Mouse (Mus musculus) liver, embryonic 15.5 days (tissue): ENCODE data around the gene Zfpm1. TPM values are rescaled to one million over a fixed set of nuclear protein-coding genes. Genes with fewer than 3 reads are reported as not detected.

Experiments
- ATAC-seq: fragments of 200-750 bp; cut with Nextera tagmentation; 2 replicates; pipeline ENCODE4 v1.8.0; 2017; ENCODE audit warnings: moderate number of reproducible peaks, mild to moderate bottlenecking, moderate library complexity; ENCODE audit not compliant: insufficient read depth
- H3K27ac ChIP-seq: fragments of 300-500 bp; sonication (generic); replicated peaks from 2 replicates; pipeline ENCODE4 v1.5.1; 2015; ENCODE audit warnings: mild to moderate bottlenecking, inconsistent platforms
- H3K27me3 ChIP-seq: fragments of 300-500 bp; sonication (generic); 2 replicates; pipeline ENCODE4 v1.6.1; 2015; ENCODE audit warnings: mild to moderate bottlenecking, inconsistent platforms
- H3K36me3 ChIP-seq: fragments of 300-500 bp; sonication (generic); replicated peaks from 2 replicates; pipeline ENCODE4 v1.6.1; 2015; ENCODE audit warnings: moderate library complexity, mild to moderate bottlenecking, inconsistent platforms
- H3K4me1 ChIP-seq: fragments of 300-500 bp; sonication (generic); replicated peaks from 2 replicates; pipeline ENCODE4 v1.6.1; 2015; ENCODE audit warnings: inconsistent platforms
- H3K4me2 ChIP-seq: fragments of 300-500 bp; sonication (generic); 2 replicates; pipeline ENCODE4 v1.6.1; 2015; ENCODE audit warnings: moderate library complexity, mild to moderate bottlenecking, inconsistent platforms
- H3K4me3 ChIP-seq: fragments of 300-500 bp; sonication (generic); replicated peaks from 2 replicates; pipeline ENCODE4 v1.5.1; 2015; ENCODE audit warnings: mild to moderate bottlenecking, inconsistent platforms
- H3K9ac ChIP-seq: fragments of 300-500 bp; sonication (generic); 2 replicates; pipeline ENCODE4 v1.6.1; 2015; ENCODE audit warnings: moderate library complexity, mild to moderate bottlenecking, inconsistent platforms
- H3K9me3 ChIP-seq: fragments of 300-500 bp; sonication (generic); replicated peaks from 2 replicates; pipeline ENCODE4 v1.6.1; 2016; ENCODE audit warnings: inconsistent platforms
- WGBS: fragments of 180-500 bp; shearing (Covaris S2); methylation state at CpG from one replicate; pipeline ENCODE4 v1.1.7; 2015; ENCODE audit warnings: mixed read lengths; ENCODE audit not compliant: insufficient replicate concordance; 5-methylcytosine and 5-hydroxymethylcytosine counted together
- polyA plus RNA-seq: library from polyadenylated mRNA; unstranded; fragments of >200 nt; fragmentation: Nextera tagmentation; extraction: Ambion mirVana; gene quantifications from 2 replicates; pipeline ENCODE4 v1.2.1, GENCODE M21; 2015

Zfpm1 gene
- polyA plus RNA-seq, 1 experiment from 2014 or later = 12.0 TPM

GRCm38 (mm10) chr8:122347811-122348552 lies 66.0 kb downstream of the Zfpm1 start:
- H3K9me3 ChIP-seq = no peaks in the 10 kb centered on the region
- H3K4me2 ChIP-seq = no peak overlapping the region
- H3K4me1 ChIP-seq = peaks cover 70% of the 10 kb centered on the region
- no peak overlapping the region for H3K4me3 ChIP-seq
- no peaks in the 10 kb centered on the region for H3K36me3 ChIP-seq
- ATAC-seq = no peak
- WGBS = 70% methylated on average over 5 of the region's 5 CpGs
- H3K9ac ChIP-seq = no peak overlapping the region
- no peak overlapping the region for H3K27ac ChIP-seq
- peaks cover 13% of the 10 kb centered on the region for H3K27me3 ChIP-seq

GRCm38 (mm10) chr8:122349357-122350297 lies 67.7 kb downstream of the Zfpm1 start:
- ATAC-seq = peak; percentile 82
- no peaks in the 10 kb centered on the region for H3K9me3 ChIP-seq
- 7% methylated on average over 15 of the region's 15 CpGs for WGBS
- H3K27me3 ChIP-seq = peaks cover 16% of the 10 kb centered on the region
- peaks cover 54% of the 10 kb centered on the region for H3K4me1 ChIP-seq
- H3K4me3 ChIP-seq = no peak overlapping the region
- peak overlapping the region; percentile 35 for H3K9ac ChIP-seq
- H3K27ac ChIP-seq = peak overlapping the region; percentile 72
- H3K36me3 ChIP-seq = no peaks in the 10 kb centered on the region
- peak overlapping the region; percentile 56 for H3K4me2 ChIP-seq

- ATAC-seq = no peak
- Histone ChIP-seq H3K36me3 (no peaks in the 10 kb centered on the region), H3K4me3 (no peak overlapping the region), H3K27ac (peak overlapping the region; percentile 72; the same call in 1 of the 2 replicates), H3K4me2 (peak overlapping the region; percentile 56), H3K9me3 (no peaks in the 10 kb centered on the region), H3K27me3 (peaks cover 21% of the 10 kb centered on the region), H3K9ac (no peak overlapping the region), H3K4me1 (peaks cover 45% of the 10 kb centered on the region)
- WGBS = 45% methylated on average over 11 of the region's 11 CpGs
Observed at GRCm38 (mm10) chr8:122350309-122351089, 68.6 kb downstream of the Zfpm1 start.

GRCm38 (mm10) chr8:122354157-122354556 lies 72.2 kb downstream of the Zfpm1 start:
- ATAC-seq = no peak
- Histone ChIP-seq H3K4me3 (no peak overlapping the region), H3K9me3 (no peaks in the 10 kb centered on the region), H3K36me3 (no peaks in the 10 kb centered on the region), H3K4me2 (no peak overlapping the region), H3K27me3 (peaks cover 54% of the 10 kb centered on the region), H3K27ac (no peak overlapping the region), H3K4me1 (peaks cover 23% of the 10 kb centered on the region), H3K9ac (no peak overlapping the region)
- WGBS = 86% methylated on average over 8 of the region's 8 CpGs

- Histone ChIP-seq H3K27me3 (peaks cover 56% of the 10 kb centered on the region), H3K27ac (no peak overlapping the region), H3K4me1 (peaks cover 6% of the 10 kb centered on the region), H3K36me3 (no peaks in the 10 kb centered on the region), H3K9ac (no peak overlapping the region), H3K9me3 (no peaks in the 10 kb centered on the region), H3K4me3 (no peak overlapping the region), H3K4me2 (no peak overlapping the region)
- no peak for ATAC-seq
- 56% methylated on average over 9 of the region's 9 CpGs for WGBS
Observed at GRCm38 (mm10) chr8:122355642-122356606, 74.0 kb downstream of the Zfpm1 start.

GRCm38 (mm10) chr8:122357202-122357601 lies 75.3 kb downstream of the Zfpm1 start:
- no peaks in the 10 kb centered on the region for H3K9me3 ChIP-seq
- WGBS = 68% methylated on average over 11 of the region's 11 CpGs
- peaks cover 2% of the 10 kb centered on the region for H3K4me1 ChIP-seq
- H3K27ac ChIP-seq = no peak overlapping the region
- H3K4me2 ChIP-seq = no peak overlapping the region
- H3K27me3 ChIP-seq = peaks cover 59% of the 10 kb centered on the region
- no peak overlapping the region for H3K9ac ChIP-seq
- no peaks in the 10 kb centered on the region for H3K36me3 ChIP-seq
- H3K4me3 ChIP-seq = no peak overlapping the region
- ATAC-seq = no peak

GRCm38 (mm10) chr8:122357641-122358040 lies 75.7 kb downstream of the Zfpm1 start:
- Histone ChIP-seq H3K4me1 (no peaks in the 10 kb centered on the region), H3K36me3 (no peaks in the 10 kb centered on the region), H3K9me3 (no peaks in the 10 kb centered on the region), H3K27me3 (peaks cover 64% of the 10 kb centered on the region), H3K27ac (no peak overlapping the region), H3K4me2 (no peak overlapping the region), H3K9ac (no peak overlapping the region), H3K4me3 (no peak overlapping the region)
- 48% methylated on average over 5 of the region's 5 CpGs for WGBS
- no peak for ATAC-seq

GRCm38 (mm10) chr8:122359111-122359775 lies 77.3 kb downstream of the Zfpm1 start:
- Histone ChIP-seq H3K4me2 (no peak overlapping the region), H3K9ac (no peak overlapping the region), H3K27me3 (peaks cover 59% of the 10 kb centered on the region), H3K27ac (no peak overlapping the region), H3K4me1 (no peaks in the 10 kb centered on the region), H3K9me3 (no peaks in the 10 kb centered on the region), H3K36me3 (no peaks in the 10 kb centered on the region), H3K4me3 (no peak overlapping the region)
- no peak for ATAC-seq
- 71% methylated on average over 15 of the region's 15 CpGs for WGBS

- H3K9ac ChIP-seq = no peak within 1 kb of the TSS
- peaks cover 47% of the 10 kb centered on the region for H3K27me3 ChIP-seq
- no peak within 1 kb of the TSS for H3K27ac ChIP-seq
- WGBS = 65% methylated on average over 7 of the region's 7 CpGs
- no peaks in the 10 kb centered on the region for H3K36me3 ChIP-seq
- no peaks in the 10 kb centered on the region for H3K9me3 ChIP-seq
- no peak within 1 kb of the TSS for H3K4me3 ChIP-seq
- H3K4me2 ChIP-seq = no peak within 1 kb of the TSS
- no peaks in the 10 kb centered on the region for H3K4me1 ChIP-seq
- ATAC-seq = no peak
Observed at GRCm38 (mm10) chr8:122360696-122361416, 78.9 kb downstream of the Zfpm1 start, which contains the start of gene Trhr2. Gene Trhr2, minus strand, starts transcription at chr8:122360746.
